Mouse (Mus musculus): ENCODE data around the gene Fam216b.

DNA sequence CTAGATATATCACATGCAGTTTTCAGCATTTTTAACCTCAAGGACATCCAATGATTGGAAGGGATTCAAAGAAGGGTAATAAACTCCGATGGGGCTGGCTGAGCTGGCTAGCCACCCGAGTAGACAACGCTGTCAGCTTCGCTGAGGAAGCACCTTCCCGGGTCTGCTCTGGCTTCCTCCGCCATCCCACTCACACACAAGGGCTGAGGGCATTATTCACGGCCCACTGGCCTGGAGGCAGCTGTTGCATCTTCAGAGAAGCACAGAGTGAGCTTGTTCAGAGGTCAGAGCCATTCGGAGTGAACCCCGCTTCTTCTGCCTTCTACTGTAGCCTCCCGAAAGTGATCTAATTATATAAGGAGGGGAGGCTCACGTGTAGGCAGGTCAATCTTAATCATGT lies 26.3 kb downstream of the Fam216b start:
- TF ChIP-seq CTCF (IDR thresholded peaks at IDR 0.05; ENCODE audit: control insufficient read depth, insufficient read depth, low read length) (no peak), POLR2A (IDR thresholded peaks at IDR 0.05; ENCODE audit: borderline replicate concordance, control insufficient read depth, low read depth, low read length) (no peak)
